Mouse (Mus musculus): ENCODE measurements around the gene Ssc5d.

- no peak for TF ChIP-seq CTCF (IDR thresholded peaks at IDR 0.05; ENCODE audit: insufficient read depth, low read length)
- TF ChIP-seq POLR2A (IDR thresholded peaks at IDR 0.05; ENCODE audit: borderline replicate concordance, extremely low read depth, low read depth, low read length) = no peak
Measured at GRCm38 (mm10) chr7:4963527-4963926, 37.9 kb downstream of the Ssc5d start.

All from lung, adult 2 months (tissue).